Mouse (Mus musculus): Measurements from ENCODE around the gene Gale. TPM values are rescaled to one million over a fixed set of nuclear protein-coding genes. Genes with fewer than 3 reads are reported as not detected.

The Gale gene
- 26.8 TPM for polyA plus RNA-seq (2017; shearing (Covaris generic))

DNA sequence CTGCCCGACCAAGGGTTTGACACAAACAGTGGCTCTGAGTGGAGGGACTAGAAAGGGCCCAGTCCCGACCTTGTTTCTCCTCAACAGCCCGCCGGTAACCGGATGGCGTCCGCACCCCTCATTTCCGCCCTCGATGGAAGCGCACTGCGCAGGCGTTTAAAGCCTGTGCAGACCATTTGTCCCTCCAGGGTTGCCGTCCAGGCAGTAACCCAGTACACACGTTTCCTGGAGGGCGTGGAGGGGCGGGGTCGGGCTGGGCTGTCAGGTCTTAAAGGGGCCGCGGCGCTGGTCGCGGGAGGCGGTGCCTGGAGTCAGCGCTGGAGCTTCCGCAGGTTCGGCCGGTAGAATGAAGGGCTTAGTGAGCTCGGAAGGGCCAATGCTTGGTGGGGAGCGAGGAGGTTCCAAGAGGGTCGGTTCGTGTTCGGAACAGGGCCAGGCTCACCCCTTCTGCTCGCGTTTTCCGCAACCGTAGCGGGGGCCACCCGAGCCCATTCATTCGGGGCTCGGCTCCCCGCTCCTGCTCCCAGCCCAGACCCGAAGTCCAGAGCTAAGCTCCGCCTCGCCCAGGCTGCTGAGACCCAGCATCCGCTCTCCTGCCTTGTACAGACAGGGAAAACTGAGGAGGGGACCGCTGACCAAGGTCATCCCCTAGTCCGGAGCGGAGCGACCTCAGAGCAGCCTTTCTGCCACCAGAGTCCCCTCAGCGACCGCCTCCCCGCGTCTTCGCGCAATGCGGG lies at the start of gene Gale:
Gale (plus strand) TSS at position 271 of the 737 bp plus-strand sequence.

DNA sequence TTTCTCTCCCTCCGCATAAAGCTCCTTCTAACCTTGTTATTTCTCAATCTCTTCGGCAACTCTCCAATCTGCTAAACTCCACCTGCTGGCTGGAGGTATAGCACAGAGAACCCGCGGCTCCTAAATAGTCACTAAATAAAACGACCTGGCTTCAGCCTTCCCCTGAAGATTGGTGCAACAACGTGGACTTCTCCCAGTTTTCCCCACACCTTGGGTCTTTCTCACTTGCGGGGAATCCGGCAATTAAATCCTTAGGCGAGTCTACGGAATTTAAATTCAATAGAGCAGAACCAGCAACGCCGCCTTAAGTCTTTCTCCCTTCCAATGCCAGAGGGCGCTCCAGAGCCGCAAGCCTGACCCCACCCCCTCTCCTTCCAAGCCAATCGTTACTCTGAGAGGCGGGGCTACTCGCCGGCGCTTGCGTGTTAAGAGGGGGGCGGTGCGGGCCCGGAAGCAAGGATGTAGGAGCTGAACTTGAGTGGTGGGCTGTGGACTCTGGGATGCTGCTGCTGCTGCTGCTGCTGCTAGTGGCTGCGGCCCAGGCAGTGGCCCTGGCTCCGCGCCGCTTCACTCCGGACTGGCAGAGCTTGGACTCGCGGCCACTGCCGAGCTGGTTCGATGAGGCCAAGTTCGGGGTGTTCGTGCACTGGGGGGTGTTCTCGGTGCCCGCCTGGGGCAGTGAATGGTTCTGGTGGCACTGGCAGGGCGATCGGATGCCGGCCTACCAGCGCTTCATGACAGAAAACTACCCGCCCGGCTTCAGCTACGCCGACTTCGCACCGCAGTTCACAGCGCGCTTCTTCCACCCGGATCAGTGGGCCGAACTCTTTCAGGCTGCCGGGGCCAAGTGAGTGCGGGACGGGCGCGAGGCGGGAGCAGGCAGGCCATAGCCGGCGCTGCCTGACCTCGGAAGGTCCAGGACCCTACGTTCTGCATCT lies 43.0 kb upstream of the Gale start, which contains the start of gene Fuca1:
Fuca1 (plus strand) TSS at position 432 of the 938 bp plus-strand sequence.

GRCm38 (mm10) chr4:135946278-135946658 lies 17.3 kb upstream of the Gale start, which contains the start of gene Hmgcl:
Gene Hmgcl (plus strand): TSS chr4:135946448.

GRCm38 (mm10) chr4:135972556-135972906 lies 9.0 kb downstream of the Gale start, which contains the start of gene Lypla2:
Gene Lypla2 (minus strand): TSS chr4:135972626.

GRCm38 (mm10) chr4:135986943-135987710 lies 23.6 kb downstream of the Gale start, which contains the start of gene Pithd1:
Gene Pithd1 (minus strand): TSS chr4:135987264.

Other genes starting within 250 kb of the Gale start
- gene Il22ra1, start 235.6 kb upstream of the Gale start, polyA plus RNA-seq (2017; shearing (Covaris generic)), result not detected
- not detected for gene Myom3, start 204.0 kb upstream of the Gale start, polyA plus RNA-seq (2017; shearing (Covaris generic))
- gene Srsf10, start 108.0 kb upstream of the Gale start, polyA plus RNA-seq (2017; shearing (Covaris generic)), result 193 TPM
- 206 TPM for gene Pnrc2, start 89.9 kb upstream of the Gale start, polyA plus RNA-seq (2017; shearing (Covaris generic))
- gene Cnr2, start 68.3 kb upstream of the Gale start, polyA plus RNA-seq (2017; shearing (Covaris generic)), result 19.3 TPM
- gene Fuca1, start 43.0 kb upstream of the Gale start, polyA plus RNA-seq (2017; shearing (Covaris generic)), result 127 TPM
- gene Hmgcl, start 17.3 kb upstream of the Gale start, polyA plus RNA-seq (2017; shearing (Covaris generic)), result 92.6 TPM
- 371 TPM for gene Lypla2, start 8.9 kb downstream of the Gale start, polyA plus RNA-seq (2017; shearing (Covaris generic))
- 7.5 TPM for gene Pithd1, start 23.5 kb downstream of the Gale start, polyA plus RNA-seq (2017; shearing (Covaris generic))
- gene Eloa, start 58.0 kb downstream of the Gale start, polyA plus RNA-seq (2017; shearing (Covaris generic)), result 62.3 TPM
- 454 TPM for gene Rpl11, start 89.7 kb downstream of the Gale start, polyA plus RNA-seq (2017; shearing (Covaris generic))
- gene Id3, start 179.8 kb downstream of the Gale start, polyA plus RNA-seq (2017; shearing (Covaris generic)), result 271 TPM
- gene E2f2, start 208.7 kb downstream of the Gale start, polyA plus RNA-seq (2017; shearing (Covaris generic)), result 20.7 TPM
- 0.15 TPM for gene Asap3, start 242.6 kb downstream of the Gale start, polyA plus RNA-seq (2017; shearing (Covaris generic))

All from CD4-positive, CD25-positive, alpha-beta regulatory T cell, adult 9 weeks (primary cell).